Mouse (Mus musculus): ENCODE data around the gene Cuedc1.

Gene Cuedc1

GRCm38 (mm10) chr11:88118817-88119642, 21.2 kb downstream of the Cuedc1 start:
- DNase-seq (ENCODE audit: low spot score): no peak

- DNase-seq (ENCODE audit: low spot score): no peak
These were observed 24.7 kb downstream of the Cuedc1 start for GRCm38 (mm10) chr11:88122545-88122944.

GRCm38 (mm10) chr11:88123021-88123420, 25.2 kb downstream of the Cuedc1 start:
- DNase-seq (ENCODE audit: low spot score): no peak

DNA sequence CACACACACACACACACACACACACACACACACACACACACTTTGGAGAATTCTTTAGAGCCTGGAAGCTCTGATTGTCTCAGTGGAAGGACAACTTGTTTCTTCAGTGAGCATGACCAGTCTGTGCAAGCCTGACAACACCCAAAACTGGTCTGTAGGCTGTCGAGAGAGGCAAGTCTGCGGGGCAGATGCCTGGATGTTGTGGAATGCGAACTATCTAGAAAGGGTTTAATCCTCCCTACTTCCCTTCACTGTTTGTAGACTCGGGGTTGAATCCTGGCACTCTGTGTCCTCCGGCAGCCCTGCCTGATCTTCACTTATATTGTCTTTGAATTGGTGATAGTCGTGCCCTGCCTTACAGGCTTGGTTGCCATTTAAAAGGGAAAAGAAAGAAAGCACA, 25.9 kb downstream of the Cuedc1 start:
- no peak for DNase-seq (ENCODE audit: low spot score)

- no peak for DNase-seq (ENCODE audit: low spot score)
These were observed 27.6 kb downstream of the Cuedc1 start for GRCm38 (mm10) chr11:88125483-88125882.

DNA sequence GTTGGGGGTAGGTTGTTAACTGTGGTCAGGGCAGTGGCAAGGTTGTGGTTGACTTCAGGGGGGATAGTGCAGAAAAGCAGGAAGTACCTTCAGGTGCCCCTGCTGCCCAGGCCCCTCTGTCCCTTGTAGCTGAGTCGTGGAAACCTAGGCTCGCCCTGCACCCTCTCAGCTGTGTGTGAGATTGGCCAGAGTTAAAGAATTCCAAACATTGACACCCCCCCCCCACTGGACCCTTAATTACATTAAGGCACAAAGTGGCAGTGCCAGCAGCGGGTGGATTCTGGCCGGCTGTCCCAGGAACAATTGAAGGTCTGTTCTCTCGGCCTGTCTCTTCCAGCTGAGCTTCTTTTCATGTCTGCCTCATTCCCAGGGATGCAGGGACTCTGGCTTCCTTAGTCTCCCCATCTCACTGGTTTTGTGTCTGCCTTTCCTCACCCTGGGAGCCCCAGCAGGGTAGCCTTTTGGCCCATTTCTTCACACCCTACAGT, 28.5 kb downstream of the Cuedc1 start:
- no peak for DNase-seq (ENCODE audit: low spot score)

DNA sequence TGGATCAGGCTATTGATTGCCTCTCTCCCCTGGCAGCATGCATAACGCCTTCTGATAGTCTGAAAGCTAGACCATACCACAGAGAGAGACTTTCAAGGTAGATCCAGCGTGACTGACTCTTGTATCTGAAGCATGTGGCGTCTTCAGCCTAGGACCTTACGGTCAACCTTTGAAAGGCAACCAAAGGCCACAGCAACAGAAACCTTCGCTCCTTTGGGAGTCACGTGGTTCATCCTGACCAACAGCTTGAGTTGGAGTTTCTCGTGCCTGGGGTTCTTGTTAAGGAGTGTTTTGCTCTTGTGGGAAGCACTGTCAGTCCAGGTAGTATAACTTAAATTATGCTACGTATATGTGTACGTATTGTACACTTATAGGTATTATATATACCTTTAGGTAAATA, 30.6 kb downstream of the Cuedc1 start:
- DNase-seq (ENCODE audit: low spot score): no peak

DNA sequence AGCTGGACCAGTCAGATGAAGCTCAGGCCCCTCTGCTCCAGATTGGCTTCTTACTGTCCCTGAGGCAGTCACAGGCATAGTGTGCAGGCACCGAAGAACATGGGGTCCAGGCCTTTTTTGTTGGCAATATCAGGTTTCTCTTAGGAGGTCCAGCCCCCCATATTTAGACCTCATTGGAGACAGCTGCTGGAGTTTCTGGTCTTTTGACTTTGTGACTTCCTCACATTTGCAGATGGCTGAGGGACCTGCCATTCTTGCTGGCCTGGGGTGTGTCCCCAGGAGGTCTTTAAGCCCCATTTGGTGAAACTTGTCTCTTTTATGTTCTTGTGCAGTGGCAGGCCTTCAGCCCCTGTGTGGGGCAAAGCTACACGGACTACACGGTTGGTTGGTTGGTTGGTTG, 31.4 kb downstream of the Cuedc1 start:
- DNase-seq (ENCODE audit: low spot score): no peak

DNA sequence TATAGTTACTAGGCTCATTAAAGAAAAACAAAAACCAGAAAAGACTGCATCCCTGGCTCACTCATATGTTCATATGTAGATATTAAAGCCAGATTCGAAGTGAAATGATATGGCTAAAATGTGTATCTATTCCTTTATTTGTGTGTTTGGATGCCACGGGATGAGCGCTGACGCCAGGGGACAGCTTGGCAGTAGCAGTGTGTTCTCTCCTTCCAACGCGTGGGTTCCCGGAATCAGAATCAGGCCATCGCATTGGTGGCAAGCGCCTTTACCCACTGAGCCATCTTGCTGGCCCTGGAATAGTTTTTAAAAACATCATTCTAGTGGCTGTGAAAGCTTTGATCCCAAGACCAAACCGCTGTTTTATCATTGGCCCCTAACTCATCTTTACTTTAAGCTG, 32.1 kb downstream of the Cuedc1 start:
- DNase-seq (ENCODE audit: low spot score): no peak

GRCm38 (mm10) chr11:88131847-88132246, 34.0 kb downstream of the Cuedc1 start:
- no peak for DNase-seq (ENCODE audit: low spot score)

GRCm38 (mm10) chr11:88135218-88135617, 37.4 kb downstream of the Cuedc1 start:
- DNase-seq (ENCODE audit: low spot score): no peak

- DNase-seq (ENCODE audit: low spot score): no peak
These were observed 40.1 kb downstream of the Cuedc1 start for GRCm38 (mm10) chr11:88137814-88138425.

GRCm38 (mm10) chr11:88139256-88139861, 41.5 kb downstream of the Cuedc1 start:
- no peak for DNase-seq (ENCODE audit: low spot score)

- DNase-seq (ENCODE audit: low spot score): no peak
These were observed 42.5 kb downstream of the Cuedc1 start for GRCm38 (mm10) chr11:88140066-88141060.

- no peak for DNase-seq (ENCODE audit: low spot score)
These were observed 44.5 kb downstream of the Cuedc1 start for GRCm38 (mm10) chr11:88142362-88142761.

DNA sequence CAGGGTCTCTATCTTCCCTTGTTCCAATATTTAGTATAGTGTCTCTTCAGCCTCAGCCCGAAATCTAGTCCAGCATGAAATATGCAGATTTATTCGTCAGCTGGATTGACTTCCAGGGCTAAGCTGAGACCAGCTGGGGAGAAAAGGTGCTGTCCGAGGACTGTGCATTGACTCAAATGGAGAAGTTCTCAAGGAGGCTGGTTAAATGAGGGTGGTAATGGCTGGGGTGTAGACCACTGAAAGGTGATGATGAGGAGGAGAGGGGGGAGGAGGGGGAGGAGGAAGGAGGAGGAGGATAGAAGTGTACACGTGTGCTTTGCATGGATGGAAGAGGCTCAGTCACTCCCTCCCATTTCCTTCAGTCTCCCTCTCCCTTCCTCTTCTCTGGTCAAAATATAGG, 46.2 kb downstream of the Cuedc1 start:
- DNase-seq (ENCODE audit: low spot score): no peak

DNA sequence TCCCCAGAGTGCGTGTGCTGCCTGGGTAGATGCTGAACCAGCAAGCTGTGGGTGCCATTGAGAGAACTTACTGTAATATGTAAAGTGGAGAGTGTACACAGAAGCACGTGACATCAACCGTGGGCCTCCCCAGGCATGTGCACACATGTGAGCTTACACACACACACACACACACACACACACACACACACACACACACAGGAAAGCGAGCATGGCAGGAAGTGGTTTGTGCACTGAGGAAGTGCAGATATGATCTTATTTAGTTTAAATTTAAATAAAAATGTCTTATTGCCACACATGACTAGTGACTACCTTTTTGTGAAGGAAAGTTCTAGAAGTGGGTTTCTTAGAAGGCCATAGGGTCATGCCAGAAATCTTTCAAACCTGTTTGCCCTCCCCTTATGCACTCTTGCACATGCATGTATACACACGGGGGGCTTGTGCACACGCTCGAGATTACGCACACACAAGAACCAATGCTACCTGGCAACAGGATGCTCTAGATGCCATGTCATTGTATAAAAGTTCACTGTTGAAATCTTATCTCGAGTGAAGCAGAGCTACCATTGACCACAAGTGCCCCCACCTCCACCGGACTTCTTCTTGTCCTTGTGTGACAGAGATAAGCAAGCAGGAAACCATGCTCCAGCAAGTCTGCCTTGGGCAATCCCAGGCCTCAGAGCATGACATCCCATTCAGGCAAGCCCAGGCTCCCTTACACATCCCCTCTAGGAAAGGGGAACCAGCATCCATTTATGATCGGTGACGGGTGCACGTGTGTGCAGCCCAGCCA, 47.6 kb downstream of the Cuedc1 start:
- no peak for DNase-seq (ENCODE audit: low spot score)

- DNase-seq (ENCODE audit: low spot score): no peak
These were observed 48.6 kb downstream of the Cuedc1 start for GRCm38 (mm10) chr11:88146264-88147060.

DNA sequence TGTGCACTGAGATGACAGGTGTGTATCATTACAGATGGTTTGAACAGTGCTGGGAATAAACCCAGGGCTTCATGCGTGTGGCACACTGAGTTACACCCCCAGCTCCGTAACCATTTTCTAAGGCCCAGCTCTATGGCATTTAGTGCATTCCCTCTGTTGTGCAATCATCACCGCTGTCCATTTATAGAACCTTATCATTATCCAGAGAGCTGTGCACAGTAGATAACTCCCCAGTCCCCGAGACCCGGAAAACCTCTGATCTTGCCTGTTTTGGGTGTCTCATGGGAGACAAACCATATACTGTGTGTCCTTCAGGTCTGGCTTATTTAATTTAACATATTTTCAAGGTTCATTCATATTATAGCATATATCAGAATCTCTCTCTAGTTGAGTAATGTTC, 49.5 kb downstream of the Cuedc1 start:
- DNase-seq (ENCODE audit: low spot score): no peak

GRCm38 (mm10) chr11:88148015-88148637, 50.3 kb downstream of the Cuedc1 start:
- no peak for DNase-seq (ENCODE audit: low spot score)

All from c-Kit-positive CD71-positive TER-119-positive erythroid progenitor cells, embryonic 14.5 days (primary cell).